Mouse (Mus musculus): Measurements from ENCODE around the gene Spon1.

GRCm38 (mm10) chr7:114004171-114004570, 238.4 kb downstream of the Spon1 start:
- no peak for TF ChIP-seq HCFC1 (IDR thresholded peaks at IDR 0.05; ENCODE audit: low read depth, low read length)
- no peak for TF ChIP-seq CTCF (IDR thresholded peaks at IDR 0.05 in 2 of 3, conservative IDR thresholded peaks at IDR 0.05 in 1 of 3; ENCODE audit: control insufficient read depth in 1 of 3, insufficient read depth in 1 of 3, low read depth in 2 of 3, low read length in 3 of 3, poor library complexity in 1 of 3, severe bottlenecking in 1 of 3)
- TF ChIP-seq TCF12 (IDR thresholded peaks at IDR 0.05; ENCODE audit: low read depth, low read length): no peak

Data from MEL (cell line).